Mouse (Mus musculus) adrenal gland, adult 10 weeks (tissue): ENCODE data around the gene Krtap20-2. TPM values are rescaled to one million over a fixed set of nuclear protein-coding genes. Genes with fewer than 3 reads are reported as not detected.

ENCODE experiments used
- polyA plus RNA-seq: library from polyadenylated mRNA; stranded (reverse); fragments of 350-450 nt; fragmentation: Illumina TruSeq; extraction: RNeasy Lipid Tissue Mini Kit (QIAGEN cat#74804); gene quantifications from one replicate; pipeline ENCODE4 v1.2.3, GENCODE M21; 2014; ENCODE audit warnings: low read depth, low replicate concordance

Krtap20-2 gene
- polyA plus RNA-seq = not detected

DNA sequence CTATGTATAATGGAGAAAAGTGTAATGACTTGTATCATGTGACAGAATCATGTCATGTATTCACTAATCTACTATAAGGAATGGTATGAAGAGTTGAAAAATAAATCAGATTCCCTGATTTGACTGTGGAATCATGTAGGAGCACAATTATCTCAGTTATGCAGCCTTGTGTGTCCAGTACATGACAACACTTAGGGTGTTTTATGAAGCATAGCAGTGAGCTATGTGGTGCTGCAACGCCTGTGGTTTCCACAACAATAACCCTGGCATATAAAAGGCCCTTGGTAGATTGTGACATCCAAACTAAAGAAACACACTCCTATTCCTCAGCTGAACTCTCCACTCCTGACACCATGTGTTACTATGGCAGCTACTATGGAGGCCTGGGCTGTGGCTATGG, at the start of gene Krtap20-2:
Gene Krtap20-2 (plus strand): TSS at position 301 of the 400 bp plus-strand sequence.

DNA sequence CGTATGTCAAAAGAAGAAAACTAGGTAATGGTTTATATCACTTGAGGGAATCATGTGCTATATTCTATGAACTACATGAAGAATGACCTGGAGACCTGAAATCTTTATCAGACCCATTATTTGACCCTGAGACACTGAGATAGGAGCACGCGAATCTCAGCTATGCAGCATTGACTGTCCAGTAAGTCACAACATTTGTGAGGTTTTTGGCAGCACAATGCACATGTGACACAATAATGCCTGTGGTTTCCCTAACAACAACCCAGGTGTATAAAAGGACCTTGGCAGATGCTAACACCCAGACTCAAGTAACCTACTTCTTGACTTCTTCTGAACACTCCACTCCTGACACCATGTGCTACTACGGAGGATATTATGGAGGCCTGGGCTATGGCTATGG, 48.0 kb upstream of the Krtap20-2 start, which contains the start of gene Gm9789:
Gene Gm9789 (plus strand): TSS at position 301 of the 400 bp plus-strand sequence.

DNA sequence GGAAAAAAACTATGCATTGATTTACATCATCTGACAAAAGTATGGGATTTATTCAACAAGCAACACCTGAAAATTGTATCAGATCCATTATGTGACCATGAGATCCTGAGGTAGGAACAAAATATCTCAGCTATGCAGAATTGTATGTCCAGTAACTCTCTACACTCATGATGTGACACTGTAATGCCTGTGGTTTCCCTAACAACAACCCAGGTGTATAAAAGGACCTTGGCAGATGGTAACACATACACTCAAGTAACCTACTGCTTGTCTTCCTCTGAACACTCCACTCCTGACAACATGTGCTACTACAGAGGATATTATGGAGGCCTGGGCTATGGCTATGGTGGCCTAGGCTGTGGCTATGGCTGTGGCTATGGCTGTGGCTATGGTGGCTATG, 36.5 kb upstream of the Krtap20-2 start, which contains the start of gene Gm7735:
Gene Gm7735 (plus strand): TSS at position 301 of the 400 bp plus-strand sequence.

DNA sequence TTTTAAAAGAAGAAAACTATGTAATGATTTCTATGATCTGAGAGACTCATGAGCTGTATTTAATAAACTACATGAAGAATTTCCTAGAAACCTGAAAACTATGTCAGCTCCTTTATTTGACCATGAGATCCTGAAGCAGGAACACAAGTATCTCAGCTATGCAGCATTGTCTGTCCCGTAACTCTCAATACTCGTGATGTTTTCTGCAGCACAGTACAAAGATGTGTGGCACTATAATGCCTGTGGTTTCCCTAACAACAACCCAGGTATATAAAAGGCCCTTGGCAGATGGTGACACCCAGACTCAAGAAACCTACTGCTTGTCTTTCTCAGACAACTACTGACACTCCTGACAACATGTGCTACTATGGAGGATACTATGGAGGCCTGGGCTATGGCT, 31.2 kb upstream of the Krtap20-2 start, which contains the start of gene 1110057P08Rik:
Gene 1110057P08Rik (plus strand): TSS at position 301 of the 400 bp plus-strand sequence.

Other genes starting within 250 kb of the Krtap20-2 start
- not detected for gene Krtap16-3, start 243.0 kb upstream of the Krtap20-2 start, polyA plus RNA-seq
- gene Krtap22-2, start 195.1 kb upstream of the Krtap20-2 start, polyA plus RNA-seq = not detected
- gene Gm10229, start 190.6 kb upstream of the Krtap20-2 start, polyA plus RNA-seq = not detected
- gene Krtap6-1, start 174.2 kb upstream of the Krtap20-2 start, polyA plus RNA-seq = not detected
- not detected for gene Gm10228, start 164.4 kb upstream of the Krtap20-2 start, polyA plus RNA-seq
- not detected for gene Krtap6-5, start 158.0 kb upstream of the Krtap20-2 start, polyA plus RNA-seq
- not detected for gene 1110025L11Rik, start 141.9 kb upstream of the Krtap20-2 start, polyA plus RNA-seq
- not detected for gene Krtap6-3, start 121.8 kb upstream of the Krtap20-2 start, polyA plus RNA-seq
- gene Gm6358, start 65.0 kb upstream of the Krtap20-2 start, polyA plus RNA-seq = not detected
- gene Gm10061, start 54.8 kb upstream of the Krtap20-2 start, polyA plus RNA-seq = not detected
- gene Gm9789, start 47.9 kb upstream of the Krtap20-2 start, polyA plus RNA-seq = not detected
- not detected for gene Gm7735, start 36.4 kb upstream of the Krtap20-2 start, polyA plus RNA-seq
- gene 1110057P08Rik, start 31.1 kb upstream of the Krtap20-2 start, polyA plus RNA-seq = not detected
- gene Krtap21-1, start 198.0 kb downstream of the Krtap20-2 start, polyA plus RNA-seq = not detected
- not detected for gene Krtap6-2, start 214.2 kb downstream of the Krtap20-2 start, polyA plus RNA-seq